In the genomic region with DNA sequence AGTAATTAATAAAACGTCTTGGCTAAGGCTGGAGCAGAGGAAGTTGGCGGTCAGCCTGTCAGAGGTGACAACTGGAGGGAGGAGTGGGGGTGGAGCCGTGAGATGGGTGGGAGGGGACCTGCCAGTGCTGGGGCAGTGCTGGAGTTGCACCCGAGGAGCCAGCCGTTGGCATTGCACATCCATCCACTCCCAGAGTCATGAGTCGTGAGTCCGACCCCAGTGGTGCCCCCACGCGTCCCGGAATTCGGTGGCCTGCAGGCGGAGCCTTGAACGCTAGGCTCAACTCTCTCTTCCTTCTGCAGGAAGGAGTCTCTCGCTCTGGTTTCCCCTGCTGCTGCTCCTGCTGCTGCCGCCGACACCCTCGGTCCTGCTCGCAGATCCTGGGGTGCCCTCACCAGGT, we compare ENCODE assay signal across 8 mouse cellular contexts. TPM values are rescaled to one million over a fixed set of nuclear protein-coding genes. Genes with fewer than 3 reads are reported as not detected.
DNase-seq lines count a peak whose midpoint lies in the region; ATAC-seq and TF ChIP-seq lines count a peak whose summit lies in the region.

A gene (plus strand): TSS at position 61 of the 400 bp plus-strand sequence.

- H3K4me2 ChIP-seq in heart, embryonic 11.5 days: peak within 1 kb of the TSS; percentile 88
- H3K4me2 ChIP-seq in kidney, embryonic 14.5 days (replicated peaks; ENCODE audit: low read depth, low read length): peak within 1 kb of the TSS; percentile 93
- H3K4me2 ChIP-seq in liver, embryonic 11.5 days: peak within 1 kb of the TSS; percentile 78
- peak within 1 kb of the TSS; percentile 55 for H3K4me2 ChIP-seq in midbrain, postnatal 0 days (ENCODE audit: low read depth, low read length, poor library complexity, severe bottlenecking)

- peaks cover 17% of the 10 kb centered on the region for H3K4me1 ChIP-seq in heart, embryonic 11.5 days (ENCODE audit: control insufficient read depth, insufficient read depth, low read length)
- H3K4me1 ChIP-seq in kidney, embryonic 14.5 days (ENCODE audit: control insufficient read depth, insufficient read depth, low read length): peaks cover 13% of the 10 kb centered on the region; the same call in 1 of the 2 replicates
- H3K4me1 ChIP-seq in liver, embryonic 11.5 days (replicated peaks; ENCODE audit: control insufficient read depth, insufficient read depth, low read length): peaks cover 13% of the 10 kb centered on the region
- 0 out of 2 replicates have a peak, but pooled peaks cover 3% of the 10 kb centered on the region for H3K4me1 ChIP-seq in midbrain, postnatal 0 days (ENCODE audit: insufficient read depth, low read length)

- H3K27ac ChIP-seq in heart, embryonic 11.5 days (ENCODE audit: low read depth, low read length): peak within 1 kb of the TSS; percentile 29; the same call in 1 of the 2 replicates
- no peak within 1 kb of the TSS for H3K27ac ChIP-seq in kidney, embryonic 14.5 days (ENCODE audit: low read depth, low read length)
- H3K27ac ChIP-seq in liver, embryonic 11.5 days (ENCODE audit: low read depth, low read length): peak within 1 kb of the TSS; percentile 70
- H3K27ac ChIP-seq in midbrain, postnatal 0 days (ENCODE audit: low read depth, low read length): no peak within 1 kb of the TSS

- peak within 1 kb of the TSS; percentile 58 for H3K4me3 ChIP-seq in heart, embryonic 11.5 days (ENCODE audit: low read depth, low read length)
- peak within 1 kb of the TSS; percentile 51 for H3K4me3 ChIP-seq in kidney, embryonic 14.5 days (ENCODE audit: low read length)
- peak within 1 kb of the TSS; percentile 46 for H3K4me3 ChIP-seq in liver, embryonic 11.5 days (ENCODE audit: low read depth, low read length)
- peak within 1 kb of the TSS; percentile 30 for H3K4me3 ChIP-seq in midbrain, postnatal 0 days (ENCODE audit: low read depth, low read length)

- H3K9ac ChIP-seq in heart, embryonic 11.5 days (ENCODE audit: low read depth, low read length): peak within 1 kb of the TSS; percentile 72
- H3K9ac ChIP-seq in kidney, embryonic 14.5 days (ENCODE audit: low read depth, low read length): peak within 1 kb of the TSS; percentile 68
- H3K9ac ChIP-seq in liver, embryonic 11.5 days (ENCODE audit: low read depth, low read length): peak within 1 kb of the TSS; percentile 57
- peak within 1 kb of the TSS; percentile 29; the same call in 1 of the 2 replicates for H3K9ac ChIP-seq in midbrain, postnatal 0 days (replicated peaks; ENCODE audit: low read length, poor library complexity, severe bottlenecking)

- peak; percentile 43 for TF ChIP-seq CTCF in midbrain, postnatal 0 days (IDR thresholded peaks at IDR 0.05)

- peak; percentile 49; the same call in 1 of the 2 replicates for ATAC-seq in heart, embryonic 11.5 days (replicated peaks; ENCODE audit: insufficient number of reproducible peaks, low FRiP score, low TSS enrichment)
- ATAC-seq in kidney, embryonic 14.5 days (ENCODE audit: low FRiP score, low TSS enrichment): peak; percentile 73
- peak; percentile 75 for ATAC-seq in liver, embryonic 11.5 days (replicated peaks; ENCODE audit: low FRiP score)
- no peak; the same call in 1 of the 2 replicates for ATAC-seq in midbrain, postnatal 0 days (ENCODE audit: low FRiP score)

- peaks cover 3% of the 10 kb centered on the region; the same call in 1 of the 2 replicates for H3K27me3 ChIP-seq in heart, embryonic 11.5 days (ENCODE audit: control insufficient read depth, insufficient read depth, low read length)
- peaks cover 4% of the 10 kb centered on the region; the same call in 1 of the 2 replicates for H3K27me3 ChIP-seq in kidney, embryonic 14.5 days (ENCODE audit: control insufficient read depth, insufficient read depth, low read length)
- H3K27me3 ChIP-seq in liver, embryonic 11.5 days (replicated peaks; ENCODE audit: control insufficient read depth, insufficient read depth, low read length): 0 out of 2 replicates have a peak, but pooled peaks cover 3% of the 10 kb centered on the region
- H3K27me3 ChIP-seq in midbrain, postnatal 0 days (ENCODE audit: insufficient read depth, low read length): peaks cover 3% of the 10 kb centered on the region; the same call in 1 of the 2 replicates

- H3K9me3 ChIP-seq in heart, embryonic 11.5 days (replicated peaks; ENCODE audit: control insufficient read depth, low read length): no peaks in the 10 kb centered on the region
- H3K9me3 ChIP-seq in kidney, embryonic 14.5 days (ENCODE audit: control insufficient read depth, low read length): no peaks in the 10 kb centered on the region
- no peaks in the 10 kb centered on the region for H3K9me3 ChIP-seq in liver, embryonic 11.5 days (ENCODE audit: control insufficient read depth, low read length)
- H3K9me3 ChIP-seq in midbrain, postnatal 0 days (ENCODE audit: low read length): no peaks in the 10 kb centered on the region

- H3K36me3 ChIP-seq in heart, embryonic 11.5 days (ENCODE audit: control insufficient read depth, insufficient read depth, low read length): no peaks in the 10 kb centered on the region
- no peaks in the 10 kb centered on the region for H3K36me3 ChIP-seq in kidney, embryonic 14.5 days (ENCODE audit: control insufficient read depth, insufficient read depth, low read length)
- no peaks in the 10 kb centered on the region for H3K36me3 ChIP-seq in liver, embryonic 11.5 days (ENCODE audit: control insufficient read depth, insufficient read depth, low read length)
- H3K36me3 ChIP-seq in midbrain, postnatal 0 days (ENCODE audit: insufficient read depth, low read length): no peaks in the 10 kb centered on the region

- peak; percentile 6 for DNase-seq in thymus, postnatal 14 days
- no peak for DNase-seq in thymus, adult 18-20 months
- peak; percentile 42 for DNase-seq in embryo, embryonic 10.5 days (ENCODE audit: low spot score)
- DNase-seq in liver, embryonic 11.5 days (ENCODE audit: low spot score): peak; percentile 72
- no peak for DNase-seq in midbrain, postnatal 0 days (ENCODE audit: low spot score)
- no peak for DNase-seq in cerebellum, adult 11-12 months

- WGBS in heart, embryonic 11.5 days (ENCODE audit: insufficient replicate concordance): under 1% methylated on average over 18 of the region's 18 CpGs
- 0% methylated on average over 18 of the region's 18 CpGs for WGBS in kidney, embryonic 14.5 days
- WGBS in liver, embryonic 11.5 days: under 1% methylated on average over 18 of the region's 18 CpGs
- under 1% methylated on average over 18 of the region's 18 CpGs for WGBS in midbrain, postnatal 0 days

RNA-seq across cellular contexts. Expression of the gene that starts here (rescaled TPM):
- polyA plus RNA-seq in heart, embryonic 11.5 days (2014; fragmentation: Nextera tagmentation; extraction: Ambion mirVana): 19.4 TPM in 2 replicates
- 16.4 and 24.6 TPM in 2 replicates for polyA plus RNA-seq in kidney, embryonic 14.5 days (2014; fragmentation: Nextera tagmentation; extraction: Ambion mirVana)
- 28.6 and 30.3 TPM in 2 replicates for polyA plus RNA-seq in liver, embryonic 11.5 days (2014; fragmentation: Nextera tagmentation; extraction: Ambion mirVana)
- total RNA-seq in midbrain, postnatal 0 days (2014; rRNA removed): 10.5 and 11.4 TPM in 2 replicates
- polyA plus RNA-seq in midbrain, postnatal 0 days (2015; fragmentation: Nextera tagmentation; extraction: Ambion mirVana): 6.6 and 8.0 TPM in 2 replicates

Comparison
In these comparisons a context has a peak if more than half of its experiments do, and no peak if none do; other contexts are left out.
1. DNase-seq: peak in thymus, postnatal 14 days (single experiment), embryo, embryonic 10.5 days (single experiment) and liver, embryonic 11.5 days (single experiment); none in thymus, adult 18-20 months (0 of 2), midbrain, postnatal 0 days (single experiment) and cerebellum, adult 11-12 months (single experiment).
2. H3K27ac ChIP-seq: peak in heart, embryonic 11.5 days (single experiment) and liver, embryonic 11.5 days (single experiment); none in kidney, embryonic 14.5 days (single experiment) and midbrain, postnatal 0 days (single experiment).
3. Peak in every context shown above with its lines, with median percentiles within 50 percentile points of each other: H3K4me2 ChIP-seq, H3K4me3 ChIP-seq and H3K9ac ChIP-seq.